28 mouse cellular contexts compared by ENCODE assay signal in the genomic region with DNA sequence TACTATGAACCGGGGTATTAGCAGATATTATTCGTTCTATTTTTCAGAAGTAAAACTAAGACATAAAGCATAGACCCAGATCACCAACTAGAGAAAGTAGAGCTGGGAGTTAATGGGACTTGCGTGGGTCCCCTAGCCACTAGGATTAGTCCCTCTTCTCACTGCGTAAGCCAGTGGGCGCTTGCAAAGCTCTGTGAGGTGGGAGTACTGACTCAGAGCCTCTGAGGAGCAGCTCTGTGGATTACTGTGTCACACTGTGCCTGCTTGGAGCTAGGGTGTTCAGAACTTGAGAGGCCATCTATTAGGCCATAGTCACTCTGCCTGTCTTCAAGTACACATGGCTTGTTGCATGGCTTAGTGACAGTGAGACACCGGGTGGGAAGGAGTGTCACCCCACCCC. TPM values are rescaled to one million over a fixed set of nuclear protein-coding genes. Genes with fewer than 3 reads are reported as not detected.
DNase-seq lines count a peak whose midpoint lies in the region; ATAC-seq and TF ChIP-seq lines count a peak whose summit lies in the region.
"Had no signal": no experiment of that assay in that cellular context is flagged by ENCODE, and none has a peak within 500 bp of the region (broad histone marks: within the 10 kb centered on the region; RNA-seq: fewer than 3 reads in every experiment).

No protein-coding gene starts in this region.

- intact Hi-C loops in left cerebral cortex, postnatal 14 days (cut with DNase I) = loop anchor here (5.0 kb wide), 1 partner anchor 149 kb away; the partner anchor contains the start of gene Adrb1

- no peak for TF ChIP-seq CTCF in lung, adult 2 months (IDR thresholded peaks at IDR 0.05; ENCODE audit: insufficient read depth, low read length)

- 88% methylated on average over 6 of the region's 6 CpGs for WGBS in lung, adult 2 months

- no peak overlapping the region for H3K4me3 ChIP-seq in lung, adult 2 months (replicated peaks; ENCODE audit: extremely low read depth, low read depth, low read length)
- H3K4me3 ChIP-seq: embryonic facial prominence, embryonic 13.5 days; forebrain, embryonic 10.5 days; forebrain, embryonic 15.5 days; gastrocnemius, adult 2 months; heart, adult 2 months; heart, embryonic 12.5 days; hindbrain, embryonic 13.5 days; limb, embryonic 12.5 days; liver, embryonic 15.5 days; lung, embryonic 15.5 days had no signal

- peaks cover 13% of the 10 kb centered on the region for H3K4me1 ChIP-seq in lung, adult 2 months (ENCODE audit: control insufficient read depth, insufficient read depth, low read length)
- H3K4me1 ChIP-seq: embryonic facial prominence, embryonic 13.5 days; forebrain, embryonic 10.5 days; hindbrain, embryonic 13.5 days; limb, embryonic 12.5 days had no signal

- TF ChIP-seq POLR2A in lung, adult 2 months (IDR thresholded peaks at IDR 0.05; ENCODE audit: borderline replicate concordance, extremely low read depth, low read depth, low read length) = no peak

- DNase-seq in frontal cortex, postnatal 36 days (ENCODE audit: low spot score in 2 of 2) = peak; percentile 62
- DNase-seq in frontal cortex, postnatal 14 days (ENCODE audit: low spot score in 2 of 2) = no peak
- peak; percentile 2 for DNase-seq in lung, adult 2 months
- no peak for DNase-seq in lung, postnatal 4 days
- peak; percentile 86 for DNase-seq in brain, adult 2 months (ENCODE audit: low read depth, low spot score)
- peak; percentile 28 to 45 for DNase-seq in left cerebral cortex, postnatal 14 days (ENCODE audit: low spot score in 2 of 2)
- no peak for DNase-seq in urinary bladder, postnatal 14 days (ENCODE audit: low spot score)
- DNase-seq: adrenal gland, postnatal 10 days; cerebellum, adult 11-12 months; cerebellum, adult 9-11 months; gastrocnemius, adult 2 months; heart, adult 2 months; heart, postnatal 4 days; kidney, adult 9 months; kidney, postnatal 10 days; layer of hippocampus, postnatal 36 days had no signal

- no peak for ATAC-seq in cerebellum, adult (ENCODE audit: insufficient number of reproducible peaks, low FRiP score, low TSS enrichment)
- ATAC-seq: forebrain, embryonic 15.5 days; intestine, embryonic 16.5 days; midbrain, embryonic 16.5 days; Patski had no signal

RNA-seq across cellular contexts. Expression of gene Nhlrc2, which starts 25.1 kb away (rescaled TPM):
- polyA plus RNA-seq in lung, adult 2 months (2012; rRNA removed) = 17.3 and 28.9 TPM in 2 replicates
- total RNA-seq in left cerebral cortex, postnatal 14 days (2021) = 10 to 100 TPM; 10.9 to 12.2 TPM

RNA-seq across cellular contexts. Expression of gene Dclre1a, which starts 25.2 kb away (rescaled TPM):
- 5.1 and 6.3 TPM in 2 replicates for polyA plus RNA-seq in lung, adult 2 months (2012; rRNA removed)
- 10 to 100 TPM in 1 of 2 experiments, 1 to 10 TPM in 1; 8.9 to 10.3 TPM for total RNA-seq in left cerebral cortex, postnatal 14 days (2021)

Comparison
In these comparisons a context has a peak if more than half of its experiments do, and no peak if none do; other contexts are left out.
1. DNase-seq: peak in frontal cortex, postnatal 36 days (2 of 2), lung, adult 2 months (single experiment), brain, adult 2 months (single experiment) and left cerebral cortex, postnatal 14 days (2 of 2); none in frontal cortex, postnatal 14 days (0 of 2), lung, postnatal 4 days (0 of 2) and urinary bladder, postnatal 14 days (single experiment).